Mouse (Mus musculus) intestine, postnatal 0 days (tissue): ENCODE measurements around the gene Aqp6. TPM values are rescaled to one million over a fixed set of nuclear protein-coding genes. Genes with fewer than 3 reads are reported as not detected.

Experiments
- ATAC-seq: fragments of 200-750 bp; cut with Nextera tagmentation; 2 replicates; pipeline ENCODE4 v1.8.0; 2017; ENCODE audit warnings: mild to moderate bottlenecking, moderate TSS enrichment, moderate library complexity
- H3K27ac ChIP-seq: fragments of 300-500 bp; sonication (generic); 2 replicates; pipeline ENCODE4 v1.5.1; 2014; ENCODE audit warnings: mild to moderate bottlenecking, low read depth, low read length, moderate library complexity
- H3K27me3 ChIP-seq: fragments of 300-500 bp; sonication (generic); replicated peaks from 2 replicates; pipeline ENCODE4 v1.6.1; 2014; ENCODE audit warnings: low read length, mixed read lengths; ENCODE audit not compliant: control insufficient read depth, insufficient read depth
- H3K36me3 ChIP-seq: fragments of 300-500 bp; sonication (generic); 2 replicates; pipeline ENCODE4 v1.6.1; 2014; ENCODE audit warnings: mild to moderate bottlenecking, moderate library complexity; ENCODE audit not compliant: control insufficient read depth, insufficient read depth
- H3K4me1 ChIP-seq: fragments of 300-500 bp; sonication (generic); replicated peaks from 2 replicates; pipeline ENCODE4 v1.6.1; 2014; ENCODE audit warnings: antibody characterized with exemption, low read length, mixed read lengths; ENCODE audit not compliant: control insufficient read depth, insufficient read depth
- H3K4me2 ChIP-seq: fragments of 300-500 bp; sonication (generic); replicated peaks from 2 replicates; pipeline ENCODE4 v1.6.1; 2014; ENCODE audit warnings: low read depth, mild to moderate bottlenecking, moderate library complexity
- H3K4me3 ChIP-seq: fragments of 300-500 bp; sonication (generic); 2 replicates; pipeline ENCODE4 v1.5.1; 2014; ENCODE audit warnings: low read depth, low read length
- H3K9ac ChIP-seq: fragments of 300-500 bp; sonication (generic); 2 replicates; pipeline ENCODE4 v1.6.1; 2014; ENCODE audit warnings: mild to moderate bottlenecking, low read depth, low read length
- H3K9me3 ChIP-seq: fragments of 300-500 bp; sonication (generic); 2 replicates; pipeline ENCODE4 v1.6.1; 2016; ENCODE audit warnings: mixed run types; ENCODE audit not compliant: control insufficient read depth
- CTCF ChIP-seq: sonication (generic); IDR thresholded peaks from 2 replicates; pipeline ENCODE4 v1.5.1; 2016; ENCODE audit warnings: low read depth, mild to moderate bottlenecking, control low read depth, antibody characterized with exemption, moderate library complexity
- WGBS: fragments of 180-500 bp; shearing (Covaris S2); extraction: QIAGEN DNeasy Blood & Tissue Kit; methylation state at CpG from one replicate; pipeline ENCODE4 v1.1.7; 2014; 5-methylcytosine and 5-hydroxymethylcytosine counted together
- polyA plus RNA-seq: library from polyadenylated mRNA; unstranded; fragments of >200 nt; fragmentation: Nextera tagmentation; extraction: Ambion mirVana; gene quantifications from 2 replicates; pipeline ENCODE4 v1.2.1, GENCODE M21; 2015

Aqp6 gene
- polyA plus RNA-seq, 1 experiment from 2014 or later = not detected

DNA sequence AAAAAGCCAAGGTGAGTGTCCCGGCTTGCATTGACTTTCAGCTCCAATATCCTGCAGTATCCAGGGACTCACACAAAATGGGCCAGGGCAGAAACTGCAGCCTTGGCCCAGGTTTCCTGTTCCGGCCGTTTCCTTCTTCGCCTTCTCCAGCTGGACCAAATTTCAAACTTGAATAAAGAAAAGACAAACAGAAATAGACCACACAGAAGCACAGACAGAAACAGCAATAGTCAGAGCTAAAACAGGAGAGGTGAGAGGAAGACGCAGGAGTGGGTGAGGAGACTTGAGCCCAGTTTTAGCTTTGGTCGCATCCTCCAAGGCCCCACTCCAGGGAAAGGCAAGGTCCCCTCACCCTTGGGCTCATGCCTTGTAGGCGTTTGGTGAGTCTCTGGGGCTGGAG lies 2.0 kb downstream of the Aqp6 start:
- H3K9me3 ChIP-seq = no peaks in the 10 kb centered on the region
- no peak overlapping the region for H3K4me3 ChIP-seq
- 68% methylated on average over 7 of the region's 7 CpGs for WGBS
- no peak overlapping the region for H3K4me2 ChIP-seq
- H3K27ac ChIP-seq = no peak overlapping the region
- H3K4me1 ChIP-seq = no peaks in the 10 kb centered on the region; the same call in 1 of the 2 replicates
- peaks cover 20% of the 10 kb centered on the region; the same call in 1 of the 2 replicates for H3K27me3 ChIP-seq
- TF ChIP-seq CTCF = no peak
- no peak for ATAC-seq
- no peaks in the 10 kb centered on the region for H3K36me3 ChIP-seq
- H3K9ac ChIP-seq = no peak overlapping the region

DNA sequence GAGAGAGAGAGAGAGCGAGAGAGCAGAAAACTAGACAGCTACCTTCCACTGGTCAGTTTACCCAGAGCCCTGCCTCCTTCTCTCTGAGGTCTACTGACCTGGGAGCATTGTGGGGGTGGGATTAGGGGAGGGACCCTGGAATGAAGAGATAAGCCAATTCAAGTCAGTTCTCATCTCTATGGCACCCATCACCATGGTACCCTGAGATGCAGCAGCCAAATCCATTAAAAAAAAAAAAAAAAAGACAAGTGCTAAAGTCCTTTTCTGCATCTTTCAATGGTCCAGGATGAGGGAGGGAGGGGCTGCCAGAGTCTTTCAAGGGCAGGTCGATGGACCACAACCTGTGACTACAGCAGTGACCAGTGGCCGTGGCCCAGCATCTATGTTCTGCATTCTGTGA lies 4.4 kb downstream of the Aqp6 start:
- no peak overlapping the region for H3K4me3 ChIP-seq
- ATAC-seq = no peak
- H3K36me3 ChIP-seq = no peaks in the 10 kb centered on the region
- H3K4me1 ChIP-seq = no peaks in the 10 kb centered on the region; the same call in 1 of the 2 replicates
- H3K9ac ChIP-seq = no peak overlapping the region
- H3K4me2 ChIP-seq = no peak overlapping the region
- H3K9me3 ChIP-seq = no peaks in the 10 kb centered on the region
- no peak overlapping the region for H3K27ac ChIP-seq
- no peak for TF ChIP-seq CTCF
- 79% methylated on average over 3 of the region's 3 CpGs for WGBS
- peaks cover 6% of the 10 kb centered on the region; the same call in 1 of the 2 replicates for H3K27me3 ChIP-seq

DNA sequence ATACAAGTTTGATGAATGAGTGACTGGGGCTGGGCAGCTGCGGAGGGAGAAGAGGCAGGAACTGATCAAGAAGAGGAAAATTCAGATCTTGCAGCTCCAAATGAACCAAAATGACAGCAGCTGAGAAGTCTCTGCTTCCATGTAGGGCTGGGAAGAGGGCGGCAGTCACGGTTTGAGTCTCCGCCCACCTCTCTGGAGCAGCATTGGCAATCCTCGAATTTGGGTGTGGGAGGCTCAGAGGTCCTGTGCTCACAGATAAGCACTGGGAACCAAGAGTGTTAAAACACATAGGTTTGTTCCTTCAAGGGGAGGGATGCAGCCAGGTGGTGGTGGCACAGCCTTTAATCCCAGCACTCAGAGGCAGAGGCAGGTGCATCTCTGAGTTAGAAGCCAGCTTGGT lies 5.3 kb downstream of the Aqp6 start:
- Histone ChIP-seq H3K9ac (no peak overlapping the region), H3K27ac (no peak overlapping the region), H3K27me3 (peaks cover 6% of the 10 kb centered on the region; the same call in 1 of the 2 replicates), H3K36me3 (no peaks in the 10 kb centered on the region), H3K9me3 (no peaks in the 10 kb centered on the region), H3K4me1 (no peaks in the 10 kb centered on the region; the same call in 1 of the 2 replicates), H3K4me3 (no peak overlapping the region), H3K4me2 (no peak overlapping the region)
- WGBS = 29% methylated on average over 5 of the region's 5 CpGs
- TF ChIP-seq CTCF = no peak
- ATAC-seq = no peak

DNA sequence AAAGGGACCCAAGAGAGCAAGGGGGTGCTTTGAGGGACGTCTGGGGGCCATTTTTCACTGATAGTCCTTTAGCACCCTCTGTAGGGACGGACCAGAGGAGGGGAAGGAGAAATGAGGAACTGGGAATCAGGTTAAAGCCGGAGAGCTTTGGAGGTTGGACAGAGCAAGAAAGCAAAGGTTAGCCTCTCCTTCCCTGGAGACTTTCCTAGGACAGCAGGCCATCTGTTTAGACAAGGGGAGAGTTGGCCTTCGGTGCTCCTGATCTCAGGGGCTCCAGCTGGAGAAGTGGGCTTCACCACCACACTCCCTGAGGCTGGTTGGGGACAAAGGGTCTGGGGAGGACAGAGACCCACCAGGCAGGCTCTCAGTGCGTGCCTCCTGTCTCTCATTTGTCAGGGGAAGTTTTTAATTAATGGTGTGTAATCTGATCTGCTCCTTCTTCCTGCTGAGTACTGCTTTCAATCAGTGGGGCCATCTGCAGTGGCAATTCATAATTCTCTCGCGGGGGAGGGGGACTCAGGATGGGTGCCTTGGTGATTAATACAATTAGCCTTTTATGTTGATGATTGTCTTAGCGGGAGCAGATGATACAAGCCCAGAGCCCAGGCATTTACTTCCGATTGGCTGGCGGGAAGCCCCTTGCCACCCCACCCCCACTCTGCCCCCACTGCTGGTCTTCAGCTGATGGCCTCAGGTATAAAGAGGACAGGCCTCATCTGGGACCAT lies 6.4 kb downstream of the Aqp6 start:
- H3K9ac ChIP-seq = no peak overlapping the region
- H3K4me3 ChIP-seq = no peak overlapping the region
- H3K4me2 ChIP-seq = no peak overlapping the region
- WGBS = 36% methylated on average over 10 of the region's 10 CpGs
- H3K4me1 ChIP-seq = no peaks in the 10 kb centered on the region; the same call in 1 of the 2 replicates
- ATAC-seq = no peak
- TF ChIP-seq CTCF = no peak
- H3K27me3 ChIP-seq = 0 out of 2 replicates have a peak, but pooled peaks cover 4% of the 10 kb centered on the region
- no peaks in the 10 kb centered on the region for H3K9me3 ChIP-seq
- H3K36me3 ChIP-seq = no peaks in the 10 kb centered on the region
- no peak overlapping the region for H3K27ac ChIP-seq

DNA sequence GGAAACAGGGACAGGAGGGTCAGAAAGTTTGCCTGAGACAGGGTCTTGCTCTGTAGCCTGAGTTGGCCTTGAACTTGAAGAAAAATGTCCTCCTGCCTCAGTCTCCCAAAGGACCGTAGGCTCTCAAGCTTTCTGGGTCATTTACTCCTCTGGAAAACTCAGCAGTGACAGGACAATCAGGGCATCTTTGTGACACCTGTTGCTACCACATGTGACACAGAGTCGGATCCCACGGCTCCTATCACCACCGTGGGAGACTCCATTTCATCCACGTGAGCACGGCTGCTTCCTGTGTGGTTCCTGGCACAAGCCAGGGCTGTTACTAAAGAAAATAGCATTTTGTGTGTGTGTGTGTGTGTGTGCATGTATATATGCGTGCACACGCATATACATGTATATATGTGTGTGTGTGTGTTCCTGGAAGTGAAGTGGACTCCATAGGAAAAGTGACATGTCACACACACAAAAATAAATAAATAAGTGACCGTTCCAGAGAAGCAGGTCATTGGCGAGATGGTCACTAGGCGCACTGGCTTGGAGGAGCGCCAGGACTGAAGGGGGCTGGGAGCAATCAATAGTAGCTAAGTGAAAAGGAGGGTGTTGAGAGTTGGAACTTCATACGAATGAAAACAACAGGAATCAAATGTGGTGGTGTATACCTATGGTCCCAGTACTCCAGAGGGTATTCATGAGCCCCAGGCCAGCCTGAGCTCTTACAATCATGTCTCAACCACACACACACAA lies 7.4 kb downstream of the Aqp6 start:
- H3K4me2 ChIP-seq = no peak overlapping the region
- no peak overlapping the region for H3K4me3 ChIP-seq
- 0 out of 2 replicates have a peak, but pooled peaks cover 6% of the 10 kb centered on the region for H3K27me3 ChIP-seq
- H3K27ac ChIP-seq = no peak overlapping the region
- no peak for TF ChIP-seq CTCF
- no peaks in the 10 kb centered on the region; the same call in 1 of the 2 replicates for H3K4me1 ChIP-seq
- no peak overlapping the region for H3K9ac ChIP-seq
- ATAC-seq = no peak
- H3K9me3 ChIP-seq = no peaks in the 10 kb centered on the region
- 83% methylated on average over 13 of the region's 13 CpGs for WGBS
- H3K36me3 ChIP-seq = no peaks in the 10 kb centered on the region

DNA sequence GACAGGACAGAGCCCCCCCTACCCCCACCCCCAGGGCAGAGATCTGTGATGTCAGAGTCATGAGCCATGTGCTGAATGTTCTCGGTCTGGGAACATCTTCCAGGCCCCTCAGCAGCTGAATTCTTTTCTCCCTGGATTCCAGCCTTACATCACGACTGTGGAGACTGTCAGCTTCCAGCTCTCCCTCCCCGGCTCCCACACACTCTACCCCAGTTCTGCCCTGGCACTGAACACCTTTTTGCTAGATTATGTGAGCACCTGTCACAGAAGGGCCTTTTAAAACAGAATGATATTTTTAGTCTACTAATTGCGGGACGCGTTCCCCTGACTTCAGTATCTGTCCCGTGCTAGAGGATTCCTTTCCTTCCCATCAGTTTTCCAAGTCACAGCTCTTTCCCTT lies 10.4 kb downstream of the Aqp6 start:
- H3K4me2 ChIP-seq = no peak overlapping the region
- H3K36me3 ChIP-seq = no peaks in the 10 kb centered on the region
- H3K9ac ChIP-seq = no peak overlapping the region
- 55% methylated on average over 7 of the region's 7 CpGs for WGBS
- H3K4me3 ChIP-seq = no peak overlapping the region
- no peak for TF ChIP-seq CTCF
- H3K27me3 ChIP-seq = peaks cover 14% of the 10 kb centered on the region
- H3K27ac ChIP-seq = no peak overlapping the region
- ATAC-seq = no peak
- no peaks in the 10 kb centered on the region for H3K9me3 ChIP-seq
- no peaks in the 10 kb centered on the region; the same call in 1 of the 2 replicates for H3K4me1 ChIP-seq
